Mouse (Mus musculus) embryonic facial prominence, embryonic 11.5 days (tissue): ENCODE measurements around the gene Lysmd3. TPM values are rescaled to one million over a fixed set of nuclear protein-coding genes. Genes with fewer than 3 reads are reported as not detected.
"Not testable (repeated sequence)": the region's sequence is repeated elsewhere in the genome, so short reads cannot be mapped to it uniquely, and the experiment has no call there.

Experiments used
- ATAC-seq: fragments of 200-750 bp; cut with Nextera tagmentation; replicated peaks from 2 replicates; pipeline ENCODE4 v1.8.0; 2017; ENCODE audit warnings: low read depth; ENCODE audit not compliant: insufficient number of reproducible peaks, low FRiP score, low TSS enrichment
- DNase-seq: peaks from one replicate; pipeline ENCODE4 v3.0.0-alpha.2; 2015; ENCODE audit warnings: low spot score
- H3K27ac ChIP-seq: fragments of 300-500 bp; sonication (generic); replicated peaks from 2 replicates; pipeline ENCODE4 v1.5.1; 2014; ENCODE audit warnings: mild to moderate bottlenecking, low read depth, low read length, control low read depth
- H3K27me3 ChIP-seq: fragments of 300-500 bp; sonication (generic); 2 replicates; pipeline ENCODE4 v1.6.1; 2014; ENCODE audit warnings: mild to moderate bottlenecking, low read length, moderate library complexity, mixed read lengths; ENCODE audit not compliant: control insufficient read depth, insufficient read depth
- H3K36me3 ChIP-seq: fragments of 300-500 bp; sonication (generic); replicated peaks from 2 replicates; pipeline ENCODE4 v1.6.1; 2014; ENCODE audit warnings: low read depth, mild to moderate bottlenecking, low read length, moderate library complexity, mixed read lengths; ENCODE audit not compliant: control insufficient read depth, insufficient read depth
- H3K4me1 ChIP-seq: fragments of 300-500 bp; sonication (generic); 2 replicates; pipeline ENCODE4 v1.6.1; 2014; ENCODE audit warnings: low read length, mixed read lengths; ENCODE audit not compliant: control insufficient read depth, insufficient read depth
- H3K4me2 ChIP-seq: fragments of 300-500 bp; sonication (generic); 2 replicates; pipeline ENCODE4 v1.6.1; 2014; ENCODE audit warnings: low read depth, mild to moderate bottlenecking, control low read depth, low read length, moderate library complexity
- H3K4me3 ChIP-seq: fragments of 300-500 bp; sonication (generic); 2 replicates; pipeline ENCODE4 v1.5.1; 2014; ENCODE audit warnings: low read depth, low read length, control low read depth
- H3K9ac ChIP-seq: fragments of 300-500 bp; sonication (generic); replicated peaks from 2 replicates; pipeline ENCODE4 v1.6.1; 2014; ENCODE audit warnings: mild to moderate bottlenecking, control low read depth, low read length
- H3K9me3 ChIP-seq: fragments of 300-500 bp; sonication (generic); replicated peaks from 2 replicates; pipeline ENCODE4 v1.6.1; 2016; ENCODE audit warnings: mild to moderate bottlenecking, low read length, inconsistent platforms, mixed read lengths; ENCODE audit not compliant: control insufficient read depth
- WGBS: fragments of 180-500 bp; shearing (Covaris S2); extraction: QIAGEN DNeasy Blood & Tissue Kit; methylation state at CpG from one replicate; pipeline ENCODE4 v1.1.7; 2014; 5-methylcytosine and 5-hydroxymethylcytosine counted together
- polyA plus RNA-seq: library from polyadenylated mRNA; unstranded; fragments of >200 nt; fragmentation: Nextera tagmentation; extraction: Ambion mirVana; gene quantifications from 2 replicates; pipeline ENCODE4 v1.2.1, GENCODE M21; 2014

Lysmd3 gene
- 31.8 and 33.9 TPM in 2 replicates for polyA plus RNA-seq

DNA sequence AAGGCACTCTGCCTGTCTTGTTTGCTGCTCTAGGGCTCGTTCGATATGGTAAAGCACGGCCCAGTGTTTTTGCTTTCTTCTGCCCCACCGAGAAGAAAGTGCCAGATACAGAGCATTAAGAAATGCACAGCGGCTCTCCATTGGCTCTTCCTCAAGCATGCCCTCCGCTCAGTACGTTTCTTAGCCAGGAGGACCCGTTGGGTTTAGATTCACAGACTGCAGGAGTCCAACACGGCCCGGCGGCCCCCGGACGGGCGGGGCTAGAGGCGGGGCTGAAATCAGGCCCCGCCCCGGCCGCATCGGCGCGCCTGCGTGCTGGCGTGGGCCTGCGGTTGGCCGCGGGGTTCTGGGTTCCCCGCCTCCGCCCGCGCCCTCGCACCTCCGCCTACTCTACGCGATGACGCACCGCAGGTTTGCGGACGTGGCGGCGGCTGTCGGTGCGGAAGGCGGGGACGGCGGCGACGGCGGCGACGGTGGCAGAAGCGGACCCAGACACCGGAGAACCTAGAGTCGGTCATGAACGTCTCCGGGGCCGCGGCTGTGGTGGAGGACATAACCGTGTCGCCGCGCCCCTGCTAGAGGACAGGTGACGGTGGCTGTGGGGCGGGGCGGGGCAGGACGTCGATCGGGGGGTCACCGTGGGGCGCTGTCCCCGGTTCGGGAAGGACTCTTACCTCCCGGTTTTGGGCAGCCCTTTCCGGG lies at the start of gene Lysmd3:
Gene Lysmd3, plus strand, starts transcription at position 313 of the 702 bp plus-strand sequence.
- Histone ChIP-seq H3K4me3 (peak within 1 kb of the TSS; percentile 72), H3K4me2 (peak within 1 kb of the TSS; percentile 57), H3K9ac (peak within 1 kb of the TSS; percentile 67), H3K27me3 (no peaks in the 10 kb centered on the region), H3K9me3 (no peaks in the 10 kb centered on the region), H3K27ac (peak within 1 kb of the TSS; percentile 67), H3K4me1 (no peaks in the 10 kb centered on the region), H3K36me3 (no peaks in the 10 kb centered on the region)
- WGBS: under 1% methylated on average over 70 of the region's 73 CpGs
- ATAC-seq (peak; percentile 97), DNase-seq (peak; percentile 93)

DNA sequence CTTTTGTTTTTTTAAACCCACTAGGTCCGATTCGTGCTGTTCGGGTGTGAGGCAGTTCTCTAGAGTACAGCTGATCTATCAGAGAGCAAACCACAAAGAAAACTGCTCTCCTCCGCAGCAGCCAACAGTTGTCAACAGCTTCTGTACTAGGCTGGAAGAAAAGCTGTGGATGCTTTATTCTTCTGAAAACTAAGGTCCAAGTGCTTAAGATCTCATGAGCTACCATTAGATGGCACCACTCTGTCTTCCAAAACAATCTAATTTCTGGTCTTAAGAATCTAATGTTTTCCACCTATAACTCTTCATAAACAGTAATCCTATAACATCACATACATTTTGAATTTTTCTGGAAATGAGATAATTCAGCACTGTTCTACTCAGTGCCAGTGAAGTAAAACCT lies 47.1 kb upstream of the Lysmd3 start:
- H3K9me3 ChIP-seq: no peaks in the 10 kb centered on the region
- H3K9ac ChIP-seq: no peak overlapping the region
- no peak overlapping the region for H3K4me2 ChIP-seq
- no peak overlapping the region for H3K27ac ChIP-seq
- DNase-seq (no peak), ATAC-seq (no peak)
- 88% methylated on average over 4 of the region's 4 CpGs for WGBS
- no peaks in the 10 kb centered on the region for H3K4me1 ChIP-seq
- no peaks in the 10 kb centered on the region for H3K27me3 ChIP-seq
- H3K36me3 ChIP-seq: no peaks in the 10 kb centered on the region
- H3K4me3 ChIP-seq: no peak overlapping the region

DNA sequence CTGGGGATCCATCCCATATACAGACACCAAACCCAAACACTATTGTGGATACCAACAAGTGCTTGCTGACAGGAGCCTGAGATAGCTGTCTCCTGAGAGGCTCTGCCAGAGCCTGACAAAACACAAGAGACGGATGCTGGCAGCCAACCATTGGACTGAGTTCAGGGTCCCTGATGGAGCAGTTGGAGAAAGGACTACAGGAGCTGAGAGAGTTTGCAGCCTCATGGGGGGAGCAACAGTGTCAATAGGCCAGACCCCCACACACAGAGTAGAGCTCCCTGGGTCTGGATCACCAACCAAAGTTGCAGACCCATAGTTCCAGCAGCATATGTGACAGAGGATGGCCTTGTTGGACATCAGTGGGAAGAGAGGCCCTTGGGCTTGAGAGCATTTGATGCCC lies 29.6 kb upstream of the Lysmd3 start:
- ATAC-seq, H3K9ac ChIP-seq, H3K4me3 ChIP-seq, H3K4me2 ChIP-seq, H3K27me3 ChIP-seq, H3K4me1 ChIP-seq, DNase-seq, H3K9me3 ChIP-seq, H3K27ac ChIP-seq, H3K36me3 ChIP-seq: not testable (repeated sequence)
- 68% methylated on average over 1 of the region's 1 CpGs for WGBS

DNA sequence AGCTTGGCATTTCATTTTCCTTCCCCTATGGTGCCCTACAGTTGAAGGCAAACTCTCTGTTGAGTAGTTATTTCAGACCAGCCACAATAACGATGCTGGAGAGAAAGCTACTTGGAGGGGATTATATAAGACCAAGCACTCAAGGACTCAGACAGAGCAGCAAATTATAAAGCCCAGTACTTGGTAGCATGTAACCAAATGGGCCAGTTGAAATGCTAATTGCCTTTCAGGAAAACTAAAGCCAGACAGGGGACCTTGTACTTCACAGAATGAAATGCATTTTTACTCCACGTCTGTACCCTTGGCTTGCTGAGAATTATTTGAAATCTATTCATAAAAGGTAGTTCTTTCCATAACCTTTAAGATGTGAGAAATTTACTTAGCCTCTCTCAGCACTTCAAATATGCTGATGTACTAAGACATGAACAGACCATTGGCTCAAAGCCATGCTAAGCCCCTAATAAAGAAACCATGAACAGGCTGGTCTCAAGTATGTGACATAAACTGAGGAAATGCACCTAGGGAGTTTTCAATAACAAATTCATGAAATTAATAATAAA lies 28.8 kb upstream of the Lysmd3 start:
- Histone ChIP-seq H3K9me3 (no peaks in the 10 kb centered on the region), H3K4me1 (no peaks in the 10 kb centered on the region), H3K27ac (no peak overlapping the region), H3K9ac (no peak overlapping the region), H3K36me3 (no peaks in the 10 kb centered on the region), H3K4me2 (no peak overlapping the region), H3K27me3 (no peaks in the 10 kb centered on the region), H3K4me3 (no peak overlapping the region)
- ATAC-seq: no peak
- peak; percentile 11 for DNase-seq
- 39% methylated on average over 2 of the region's 2 CpGs for whole genome bisulfite sequencing

DNA sequence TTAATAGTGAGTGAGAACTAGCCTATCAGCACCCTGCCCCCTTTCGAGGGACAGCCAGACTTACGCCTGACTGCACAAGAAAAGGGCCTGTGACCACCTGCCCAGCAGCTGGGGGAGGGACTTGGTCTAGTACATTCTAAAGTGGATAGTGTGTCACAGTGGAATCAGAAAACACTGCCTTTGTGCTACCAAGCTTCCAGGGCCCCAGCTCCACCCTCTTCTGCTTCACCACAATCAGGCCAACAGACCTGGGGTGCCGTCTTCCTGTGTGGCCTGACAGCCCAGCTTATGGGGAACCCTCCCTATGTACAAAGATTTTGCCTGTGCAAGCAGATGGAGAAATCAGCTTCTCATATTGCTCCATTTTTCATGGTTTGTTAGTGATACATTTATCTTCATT lies 28.1 kb upstream of the Lysmd3 start:
- H3K4me2 ChIP-seq: no peak overlapping the region
- peak; percentile 42 for ATAC-seq
- H3K4me3 ChIP-seq: no peak overlapping the region
- no peak overlapping the region for H3K9ac ChIP-seq
- peak; percentile 30 for DNase-seq
- H3K4me1 ChIP-seq: no peaks in the 10 kb centered on the region
- 38% methylated on average over 3 of the region's 3 CpGs for WGBS
- no peaks in the 10 kb centered on the region for H3K27me3 ChIP-seq
- no peaks in the 10 kb centered on the region for H3K36me3 ChIP-seq
- H3K9me3 ChIP-seq: no peaks in the 10 kb centered on the region
- H3K27ac ChIP-seq: no peak overlapping the region

DNA sequence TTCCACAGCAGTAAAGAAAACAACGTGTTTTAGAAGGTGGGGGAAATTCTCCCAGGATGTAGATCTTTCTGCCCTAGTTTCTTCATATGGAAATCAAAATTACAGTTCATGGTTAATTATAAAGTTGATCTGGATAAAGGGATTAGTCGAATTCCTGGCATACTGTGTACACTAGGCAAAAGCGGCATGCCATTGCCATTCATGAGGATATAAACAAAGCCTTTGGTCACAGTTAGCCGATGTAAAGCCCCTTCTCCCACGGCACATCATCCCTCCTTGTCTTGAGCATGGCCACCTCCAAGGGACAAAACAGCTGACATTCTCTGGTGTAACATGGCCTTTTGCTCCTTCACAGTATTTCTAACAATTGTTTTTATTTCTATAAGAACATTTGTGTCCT lies 26.9 kb upstream of the Lysmd3 start:
- H3K4me1 ChIP-seq: no peaks in the 10 kb centered on the region
- H3K4me2 ChIP-seq: no peak overlapping the region
- no peaks in the 10 kb centered on the region for H3K9me3 ChIP-seq
- no peaks in the 10 kb centered on the region for H3K27me3 ChIP-seq
- WGBS: 30% methylated on average over 5 of the region's 5 CpGs
- H3K9ac ChIP-seq: no peak overlapping the region
- H3K27ac ChIP-seq: no peak overlapping the region
- H3K36me3 ChIP-seq: no peaks in the 10 kb centered on the region
- no peak overlapping the region for H3K4me3 ChIP-seq
- DNase-seq: peak; percentile 8
- ATAC-seq: no peak

DNA sequence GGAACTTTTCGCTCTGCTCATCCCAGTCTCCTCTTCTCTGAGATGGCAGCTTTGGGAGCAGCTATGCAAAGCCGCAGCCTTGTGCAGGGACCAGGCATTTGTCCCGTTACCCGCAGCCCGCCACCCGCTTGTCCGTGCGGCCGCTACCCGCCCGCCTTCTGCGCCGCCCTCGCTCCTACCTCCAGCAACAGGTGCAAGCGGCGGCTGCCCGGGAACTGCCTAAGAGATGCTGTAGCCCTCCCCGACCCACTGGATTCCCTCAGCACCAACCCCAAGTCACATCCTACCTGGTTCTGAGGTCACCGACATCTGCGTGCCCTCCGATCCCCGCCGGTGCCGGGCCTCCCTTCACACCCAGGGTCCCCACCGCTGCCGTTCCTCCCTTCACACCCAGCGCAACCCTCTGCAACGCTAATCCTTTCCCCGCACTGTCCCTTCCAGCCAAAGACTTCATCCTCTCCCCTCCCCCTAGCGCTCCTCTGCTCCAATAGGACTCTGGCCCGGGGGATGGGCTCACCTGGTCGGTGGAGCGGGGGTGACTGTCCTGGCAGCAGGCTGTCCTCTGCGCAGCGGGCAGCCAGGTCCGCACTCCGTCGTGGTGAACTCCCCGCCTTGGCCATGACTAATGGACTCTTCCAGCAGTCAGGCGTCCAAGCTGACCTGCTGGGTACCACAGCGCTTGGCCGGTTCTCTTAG lies 24.6 kb upstream of the Lysmd3 start, which contains the start of gene Adgrv1:
Gene Adgrv1, minus strand, starts transcription at position 435 of the 696 bp plus-strand sequence.
- Histone ChIP-seq H3K4me1 (no peaks in the 10 kb centered on the region), H3K27ac (no peak within 1 kb of the TSS), H3K9ac (peak within 1 kb of the TSS; percentile 44), H3K9me3 (no peaks in the 10 kb centered on the region), H3K27me3 (no peaks in the 10 kb centered on the region), H3K36me3 (no peaks in the 10 kb centered on the region), H3K4me2 (peak within 1 kb of the TSS; percentile 75), H3K4me3 (peak within 1 kb of the TSS; percentile 45)
- WGBS: 1% methylated on average over 42 of the region's 42 CpGs
- ATAC-seq (peak; percentile 99), DNase-seq (peak; percentile 90)

DNA sequence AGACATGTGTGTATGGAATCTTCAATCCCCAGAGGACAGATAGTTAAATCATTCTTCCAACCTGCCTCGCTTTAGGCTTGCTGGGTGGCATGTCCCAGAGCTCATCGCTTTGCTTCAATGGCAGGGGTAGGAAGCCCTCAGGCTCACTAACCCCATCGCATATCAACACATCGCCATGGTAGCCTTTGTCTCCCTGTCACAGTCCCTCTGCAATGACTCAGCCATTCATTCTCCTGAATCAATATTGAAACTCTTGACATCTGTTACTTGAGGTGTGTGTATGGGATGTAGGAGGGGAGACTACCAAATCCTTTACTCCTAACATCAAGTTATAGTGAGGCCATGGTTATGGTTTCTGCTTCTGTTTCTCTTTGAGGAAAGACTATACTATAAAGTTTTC lies 17.8 kb upstream of the Lysmd3 start:
- Histone ChIP-seq H3K27me3 (no peaks in the 10 kb centered on the region), H3K27ac (no peak overlapping the region), H3K4me3 (no peak overlapping the region), H3K4me1 (no peaks in the 10 kb centered on the region; the same call in 1 of the 2 replicates), H3K4me2 (no peak overlapping the region), H3K9me3 (no peaks in the 10 kb centered on the region), H3K9ac (no peak overlapping the region), H3K36me3 (no peaks in the 10 kb centered on the region)
- peak; percentile 42; the same call in 1 of the 2 replicates for ATAC-seq
- WGBS: 15% methylated on average over 4 of the region's 4 CpGs
- DNase-seq: no peak
